Mouse (Mus musculus): ENCODE data around the gene Cand1. TPM values are rescaled to one million over a fixed set of nuclear protein-coding genes. Genes with fewer than 3 reads are reported as not detected.

Cand1 gene
- 18.4 and 20.8 TPM in 2 replicates for polyA plus RNA-seq (2015; fragmentation: Nextera tagmentation; extraction: Ambion mirVana)

GRCm38 (mm10) chr10:119239969-119240721, at the start of gene Cand1:
TSS of gene Cand1 (minus strand) at chr10:119240055.

Other genes with a start within 250 kb of the Cand1 start
- 0.46 and 0.49 TPM in 2 replicates for gene Grip1, start 213.8 kb upstream of the Cand1 start, polyA plus RNA-seq (2015; fragmentation: Nextera tagmentation; extraction: Ambion mirVana)